Mouse (Mus musculus): Measurements from ENCODE around the gene Lrrc45.
"Not testable (repeated sequence)": the region's sequence is repeated elsewhere in the genome, so short reads cannot be mapped to it uniquely, and the experiment has no call there.

The Lrrc45 gene

GRCm38 (mm10) chr11:120728530-120729240, 15.0 kb downstream of the Lrrc45 start:
- DNase-seq, result no peak

- DNase-seq, result peak; percentile 77
These were observed 15.8 kb downstream of the Lrrc45 start for GRCm38 (mm10) chr11:120729432-120730050.

GRCm38 (mm10) chr11:120730331-120730870, 16.7 kb downstream of the Lrrc45 start:
- no peak for DNase-seq

GRCm38 (mm10) chr11:120731395-120731794, 17.7 kb downstream of the Lrrc45 start:
- DNase-seq, result no peak

- no peak for DNase-seq
These were observed 18.3 kb downstream of the Lrrc45 start, which contains the start of gene Cbr2 for GRCm38 (mm10) chr11:120731858-120732680. Gene Cbr2, minus strand, starts transcription at chr11:120732114.

- no peak for DNase-seq
These were observed 19.8 kb downstream of the Lrrc45 start for GRCm38 (mm10) chr11:120733521-120733920.

- DNase-seq, result no peak
These were observed 22.7 kb downstream of the Lrrc45 start for GRCm38 (mm10) chr11:120736424-120736823.

- DNase-seq, result no peak
These were observed 27.3 kb downstream of the Lrrc45 start for GRCm38 (mm10) chr11:120740981-120741380.

GRCm38 (mm10) chr11:120744121-120744701, 30.5 kb downstream of the Lrrc45 start:
- DNase-seq, result no peak

GRCm38 (mm10) chr11:120747974-120748373, 34.2 kb downstream of the Lrrc45 start:
- DNase-seq, result no peak

GRCm38 (mm10) chr11:120749430-120749829, 35.7 kb downstream of the Lrrc45 start:
- peak; percentile 39 for DNase-seq

- DNase-seq, result no peak
These were observed 37.9 kb downstream of the Lrrc45 start for GRCm38 (mm10) chr11:120751606-120752005.

GRCm38 (mm10) chr11:120760236-120760635, 46.5 kb downstream of the Lrrc45 start:
- no peak for DNase-seq

- DNase-seq, result no peak
These were observed 48.3 kb downstream of the Lrrc45 start for GRCm38 (mm10) chr11:120761811-120762671.

GRCm38 (mm10) chr11:120762672-120763041, 48.9 kb downstream of the Lrrc45 start, which contains the start of gene Hmga1b:
Gene Hmga1b, plus strand, starts transcription at chr11:120762794.
- not testable (repeated sequence) for DNase-seq

- not testable (repeated sequence) for DNase-seq
These were observed 49.6 kb downstream of the Lrrc45 start for GRCm38 (mm10) chr11:120763121-120763999.

GRCm38 (mm10) chr11:120767023-120767422, 53.3 kb downstream of the Lrrc45 start:
- DNase-seq, result not testable (repeated sequence)

- no peak for DNase-seq
These were observed 54.5 kb downstream of the Lrrc45 start for GRCm38 (mm10) chr11:120768206-120768605.

Data from liver (tissue).